Mouse (Mus musculus) megakaryocyte progenitor cell, adult 5-6 weeks (primary cell): ENCODE data around the gene Pyroxd2. TPM values are rescaled to one million over a fixed set of nuclear protein-coding genes. Genes with fewer than 3 reads are reported as not detected.

Experiments
- ATAC-seq: replicated peaks from 2 replicates; pipeline ENCODE4 v1.8.0; 2016; ENCODE audit warnings: mild to moderate bottlenecking, moderate TSS enrichment, inconsistent platforms; ENCODE audit not compliant: poor library complexity
- total RNA-seq, 2 experiments: library from RNA; stranded (forward) in 1 of 2; stranded (reverse) in 1 of 2; fragments of 157-497, 149-512 nt in 1 of 2; fragments of 200-1000 nt in 1 of 2; gene quantifications; 2 replicates each; pipeline versions ENCODE4 v1.2.3 to v1.2.4; 2015 to 2017

Gene Pyroxd2
- total RNA-seq, 2 experiments from 2014 or later, result 3.6 to 3.7 TPM

- no peak for ATAC-seq
Measured at GRCm38 (mm10) chr19:42746702-42747101, 5.9 kb downstream of the Pyroxd2 start.

GRCm38 (mm10) chr19:42745869-42746224 is 6.7 kb downstream of the Pyroxd2 start:
- no peak for ATAC-seq

GRCm38 (mm10) chr19:42745084-42745868 is 7.3 kb downstream of the Pyroxd2 start:
- peak; percentile 24 for ATAC-seq

- peak; percentile 81 for ATAC-seq
Measured at GRCm38 (mm10) chr19:42744162-42744586, 8.4 kb downstream of the Pyroxd2 start.

GRCm38 (mm10) chr19:42743261-42743660 is 9.3 kb downstream of the Pyroxd2 start:
- ATAC-seq, result no peak

GRCm38 (mm10) chr19:42741884-42742283 is 10.7 kb downstream of the Pyroxd2 start:
- no peak for ATAC-seq

GRCm38 (mm10) chr19:42740163-42740899 is 12.2 kb downstream of the Pyroxd2 start:
- ATAC-seq, result no peak

- no peak for ATAC-seq
Measured at GRCm38 (mm10) chr19:42739734-42740133, 12.8 kb downstream of the Pyroxd2 start.

GRCm38 (mm10) chr19:42737753-42738152 is 14.8 kb downstream of the Pyroxd2 start:
- ATAC-seq, result no peak

- ATAC-seq, result peak; percentile 63
Measured at GRCm38 (mm10) chr19:42734982-42735381, 17.6 kb downstream of the Pyroxd2 start.

GRCm38 (mm10) chr19:42727424-42727823 is 25.2 kb downstream of the Pyroxd2 start:
- no peak for ATAC-seq

- ATAC-seq, result no peak
Measured at GRCm38 (mm10) chr19:42726766-42727165, 25.8 kb downstream of the Pyroxd2 start.

GRCm38 (mm10) chr19:42725973-42726350 is 26.6 kb downstream of the Pyroxd2 start:
- ATAC-seq, result no peak

GRCm38 (mm10) chr19:42725056-42725972 is 27.3 kb downstream of the Pyroxd2 start:
- peak; percentile 78 for ATAC-seq

- ATAC-seq, result no peak
Measured at GRCm38 (mm10) chr19:42723302-42723701, 29.3 kb downstream of the Pyroxd2 start.

- ATAC-seq, result no peak
Measured at GRCm38 (mm10) chr19:42722500-42722899, 30.1 kb downstream of the Pyroxd2 start.

GRCm38 (mm10) chr19:42718101-42718500 is 34.5 kb downstream of the Pyroxd2 start:
- no peak for ATAC-seq

- ATAC-seq, result no peak
Measured at GRCm38 (mm10) chr19:42717668-42718067, 34.9 kb downstream of the Pyroxd2 start.

- ATAC-seq, result no peak
Measured at GRCm38 (mm10) chr19:42716507-42716906, 36.1 kb downstream of the Pyroxd2 start.

GRCm38 (mm10) chr19:42713770-42714169 is 38.8 kb downstream of the Pyroxd2 start:
- peak; percentile 54 for ATAC-seq

- no peak for ATAC-seq
Measured at GRCm38 (mm10) chr19:42699426-42699825, 53.1 kb downstream of the Pyroxd2 start.
